Mouse (Mus musculus) midbrain, embryonic 14.5 days (tissue): ENCODE measurements at regions not wholly inside any gene's neighbourhood (a gene's known extent, or its start where the extent isn't known, plus 50 kb on each side); places are given as distances from the start of the nearest gene placed in this dataset.

Experiments used
- ATAC-seq: fragments of 200-750 bp; cut with Nextera tagmentation; 2 replicates; pipeline ENCODE4 v1.8.0; 2017; ENCODE audit warnings: moderate number of reproducible peaks, moderate library complexity; ENCODE audit not compliant: low FRiP score, low TSS enrichment
- DNase-seq: peaks from one replicate; pipeline ENCODE4 v3.0.0-alpha.2; 2015
- H3K27ac ChIP-seq: fragments of 300-500 bp; sonication (generic); replicated peaks from 2 replicates; pipeline ENCODE4 v1.5.1; 2014; ENCODE audit warnings: mild to moderate bottlenecking, low read depth, low read length, moderate library complexity
- H3K27me3 ChIP-seq: fragments of 300-500 bp; sonication (generic); 2 replicates; pipeline ENCODE4 v1.6.1; 2014; ENCODE audit warnings: low read length, control low read depth, mixed read lengths; ENCODE audit not compliant: control insufficient read depth, insufficient read depth
- H3K36me3 ChIP-seq: fragments of 300-500 bp; sonication (generic); 2 replicates; pipeline ENCODE4 v1.6.1; 2014; ENCODE audit warnings: low read length, control low read depth; ENCODE audit not compliant: control insufficient read depth, insufficient read depth
- H3K4me1 ChIP-seq: fragments of 300-500 bp; sonication (generic); 2 replicates; pipeline ENCODE4 v1.6.1; 2014; ENCODE audit warnings: mild to moderate bottlenecking, antibody characterized with exemption, low read length, control low read depth; ENCODE audit not compliant: control insufficient read depth, insufficient read depth
- H3K4me2 ChIP-seq: fragments of 300-500 bp; sonication (generic); 2 replicates; pipeline ENCODE4 v1.6.1; 2014; ENCODE audit warnings: mild to moderate bottlenecking, low read length, moderate library complexity
- H3K4me3 ChIP-seq: fragments of 300-500 bp; sonication (generic); replicated peaks from 2 replicates; pipeline ENCODE4 v1.5.1; 2014; ENCODE audit warnings: low read depth, low read length
- H3K9ac ChIP-seq: fragments of 300-500 bp; sonication (generic); replicated peaks from 2 replicates; pipeline ENCODE4 v1.6.1; 2014; ENCODE audit warnings: mild to moderate bottlenecking, low read length, moderate library complexity
- H3K9me3 ChIP-seq: fragments of 300-500 bp; sonication (generic); 2 replicates; pipeline ENCODE4 v1.6.1; 2016; ENCODE audit warnings: low read length, control low read depth, mixed read lengths; ENCODE audit not compliant: control insufficient read depth
- whole genome bisulfite sequencing: fragments of 180-500 bp; shearing (Covaris S2); extraction: QIAGEN DNeasy Blood & Tissue Kit; methylation state at CpG from one replicate; pipeline ENCODE4 v1.1.7; 2014; 5-methylcytosine and 5-hydroxymethylcytosine counted together

DNA sequence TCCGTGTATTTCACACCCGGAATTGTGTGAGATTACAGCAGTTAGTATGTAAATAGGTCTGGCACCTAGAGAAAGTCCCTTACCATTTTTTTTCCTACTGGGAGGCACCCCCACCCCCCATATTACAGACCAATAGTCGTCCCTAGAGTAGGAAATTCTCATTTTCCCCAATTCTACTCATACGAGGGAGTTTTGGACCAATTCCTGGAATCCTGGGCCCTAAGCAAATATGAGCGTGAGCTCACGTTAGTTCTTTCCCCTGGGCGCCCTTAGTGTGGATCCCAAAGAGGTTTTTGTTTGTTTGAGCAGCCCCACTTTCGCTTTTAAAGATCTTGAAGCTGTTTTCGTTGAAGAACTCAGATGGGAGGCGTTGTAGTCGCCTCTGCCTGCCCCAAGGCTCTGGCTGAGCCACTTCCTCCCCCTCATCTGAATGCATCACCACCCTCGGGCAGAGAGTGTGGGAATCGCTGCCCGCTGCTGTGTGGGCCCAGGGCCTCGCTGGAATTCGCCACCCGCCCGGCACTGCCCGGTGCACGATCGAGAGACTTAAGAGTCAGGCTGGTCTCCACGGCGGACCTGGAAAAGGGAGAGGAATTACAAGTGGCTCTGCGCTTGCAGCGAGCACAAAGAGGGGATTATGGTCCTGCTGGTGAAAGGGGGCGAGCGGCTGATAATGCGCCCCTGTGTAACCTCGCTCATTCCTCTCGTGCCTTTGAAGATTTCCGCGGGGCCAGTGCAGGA, 80.6 kb upstream of the Akt3 start:
- WGBS, result 2% methylated on average over 32 of the region's 32 CpGs
- peak; percentile 86 for DNase-seq
- H3K4me3 ChIP-seq, result peak overlapping the region; percentile 35
- peak overlapping the region; percentile 79 for H3K27ac ChIP-seq
- no peaks in the 10 kb centered on the region for H3K4me1 ChIP-seq
- no peaks in the 10 kb centered on the region for H3K27me3 ChIP-seq
- H3K9me3 ChIP-seq, result no peaks in the 10 kb centered on the region
- ATAC-seq, result peak; percentile 88
- H3K4me2 ChIP-seq, result peak overlapping the region; percentile 63
- H3K9ac ChIP-seq, result peak overlapping the region; percentile 52
- no peaks in the 10 kb centered on the region for H3K36me3 ChIP-seq

DNA sequence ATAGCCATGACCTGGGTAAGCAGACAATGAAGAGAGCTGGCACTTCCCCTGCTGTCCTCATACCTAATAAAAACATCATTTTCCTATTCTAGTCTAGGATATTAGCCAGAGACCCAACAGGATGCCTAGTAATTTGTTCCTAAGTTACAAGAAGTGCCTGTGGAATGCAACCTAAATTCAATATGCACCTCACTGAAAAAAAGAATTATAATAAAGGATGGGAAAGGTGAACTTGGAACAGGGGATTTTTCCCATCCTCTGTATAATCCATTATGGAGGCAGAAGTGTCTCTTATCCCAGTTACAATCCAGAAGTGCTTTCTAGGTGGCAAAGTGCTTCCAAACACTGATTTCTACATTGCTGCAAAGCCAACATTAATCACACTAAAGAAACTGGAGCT, 79.8 kb upstream of the Akt3 start:
- H3K4me2 ChIP-seq, result no peak overlapping the region
- no peak for ATAC-seq
- no peak overlapping the region for H3K9ac ChIP-seq
- H3K36me3 ChIP-seq, result no peaks in the 10 kb centered on the region
- H3K27me3 ChIP-seq, result no peaks in the 10 kb centered on the region
- peak overlapping the region; percentile 79; the same call in 1 of the 2 replicates for H3K27ac ChIP-seq
- H3K4me3 ChIP-seq, result no peak overlapping the region
- no peaks in the 10 kb centered on the region for H3K9me3 ChIP-seq
- H3K4me1 ChIP-seq, result no peaks in the 10 kb centered on the region
- DNase-seq, result no peak

DNA sequence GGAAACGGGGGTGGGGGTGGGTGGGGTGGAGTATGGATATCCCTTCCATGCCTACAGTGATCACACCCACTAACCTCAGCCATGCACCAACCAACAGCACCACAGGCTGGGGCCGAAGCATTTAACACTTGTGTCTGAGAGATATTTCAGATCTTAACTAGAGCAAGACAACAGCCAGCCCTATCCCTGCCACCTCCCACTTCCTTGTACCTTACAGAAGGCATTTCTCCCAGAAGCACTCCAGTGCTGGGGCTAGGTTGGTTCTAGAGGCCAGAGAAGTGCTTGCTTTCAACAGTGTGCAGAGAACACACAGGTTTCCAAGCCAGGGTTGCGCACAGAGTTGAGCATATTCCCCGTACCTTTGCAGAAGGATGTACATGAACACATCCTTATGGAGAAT, 79.1 kb upstream of the Akt3 start:
- DNase-seq, result no peak
- no peak overlapping the region for H3K4me2 ChIP-seq

DNA sequence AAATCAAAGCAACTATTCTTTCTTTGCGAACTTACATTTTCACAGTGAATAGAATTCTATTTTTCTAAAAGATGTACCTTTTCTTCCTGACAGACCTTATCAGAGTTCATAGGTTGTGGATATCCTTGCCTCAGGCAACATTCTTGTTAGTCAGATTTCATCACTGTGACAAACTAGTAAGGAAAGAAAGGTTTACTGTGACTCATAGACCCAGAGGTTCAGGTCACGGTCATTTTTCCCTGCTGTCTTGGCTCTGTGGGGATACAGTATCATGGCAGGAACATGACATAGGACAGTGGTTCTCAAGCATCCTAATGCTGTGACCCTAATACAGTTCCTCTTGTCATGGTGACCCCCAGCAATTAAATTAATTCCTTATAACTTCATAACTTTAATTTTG, 78.4 kb upstream of the Akt3 start:
- Histone ChIP-seq H3K4me1 (no peaks in the 10 kb centered on the region), H3K4me2 (no peak overlapping the region), H3K9ac (no peak overlapping the region), H3K9me3 (no peaks in the 10 kb centered on the region), H3K27ac (no peak overlapping the region), H3K36me3 (no peaks in the 10 kb centered on the region), H3K27me3 (no peaks in the 10 kb centered on the region), H3K4me3 (no peak overlapping the region)
- DNase-seq (no peak), ATAC-seq (no peak)
- 93% methylated on average over 2 of the region's 2 CpGs for WGBS

More for the DNA sequence above, 79.1 kb upstream of the Akt3 start:
- H3K9ac ChIP-seq, result no peak overlapping the region
- ATAC-seq, result no peak
- H3K4me3 ChIP-seq, result no peak overlapping the region
- no peaks in the 10 kb centered on the region for H3K9me3 ChIP-seq
- 87% methylated on average over 4 of the region's 4 CpGs for WGBS
- H3K36me3 ChIP-seq, result no peaks in the 10 kb centered on the region
- H3K4me1 ChIP-seq, result no peaks in the 10 kb centered on the region
- H3K27me3 ChIP-seq, result no peaks in the 10 kb centered on the region
- no peak overlapping the region for H3K27ac ChIP-seq

DNA sequence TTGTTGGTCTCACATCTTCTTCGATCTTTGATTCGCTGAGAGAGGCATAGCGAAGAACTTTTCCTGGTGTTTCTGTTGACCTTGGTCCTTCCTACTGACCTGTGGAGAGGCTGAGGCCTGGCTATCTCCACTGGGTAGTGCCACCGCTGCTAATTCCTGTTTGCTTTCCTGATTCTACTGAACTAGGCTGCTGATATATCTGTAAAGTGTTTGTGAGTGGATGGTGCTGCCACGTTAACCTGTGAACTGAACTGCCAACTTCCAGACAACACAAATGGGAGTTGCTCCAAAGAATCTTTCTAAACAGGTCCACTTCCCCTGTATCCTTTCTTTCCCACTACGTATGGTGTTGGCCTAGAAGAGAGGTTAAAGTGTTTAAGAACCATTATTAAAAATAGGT, 78.0 kb upstream of the Akt3 start:
- Histone ChIP-seq H3K9me3 (no peaks in the 10 kb centered on the region), H3K27me3 (no peaks in the 10 kb centered on the region), H3K4me1 (no peaks in the 10 kb centered on the region), H3K4me3 (no peak overlapping the region), H3K4me2 (no peak overlapping the region), H3K9ac (no peak overlapping the region), H3K27ac (no peak overlapping the region), H3K36me3 (no peaks in the 10 kb centered on the region)
- no peak for ATAC-seq
- DNase-seq, result no peak
- WGBS, result 92% methylated on average over 6 of the region's 6 CpGs

DNA sequence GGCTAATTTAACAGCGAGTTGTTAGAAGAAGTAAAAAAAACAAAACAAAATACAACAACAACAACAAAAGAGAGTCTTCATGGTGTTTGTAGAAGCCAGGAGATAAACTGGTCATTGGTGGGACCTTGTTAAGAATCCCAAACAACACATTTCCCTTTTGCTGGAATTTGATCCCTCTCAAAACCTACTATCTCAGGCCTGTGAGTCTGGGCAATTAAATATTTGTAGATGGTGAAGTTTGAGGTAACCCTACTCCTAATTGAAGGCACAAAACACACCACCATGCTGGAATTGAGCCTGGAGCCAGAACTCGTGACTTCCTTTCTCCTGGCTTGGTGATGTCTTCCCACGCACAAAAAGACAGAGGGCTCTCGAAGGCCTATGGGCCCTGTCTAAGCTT, 65.4 kb upstream of the Akt3 start:
- DNase-seq, result no peak
- 33% methylated on average over 4 of the region's 4 CpGs for WGBS
- Histone ChIP-seq H3K4me3 (no peak overlapping the region), H3K36me3 (no peaks in the 10 kb centered on the region), H3K9ac (no peak overlapping the region), H3K4me1 (no peaks in the 10 kb centered on the region), H3K27me3 (no peaks in the 10 kb centered on the region), H3K4me2 (peak overlapping the region; percentile 78), H3K9me3 (no peaks in the 10 kb centered on the region; the same call in 1 of the 2 replicates), H3K27ac (peak overlapping the region; percentile 65)
- no peak for ATAC-seq

DNA sequence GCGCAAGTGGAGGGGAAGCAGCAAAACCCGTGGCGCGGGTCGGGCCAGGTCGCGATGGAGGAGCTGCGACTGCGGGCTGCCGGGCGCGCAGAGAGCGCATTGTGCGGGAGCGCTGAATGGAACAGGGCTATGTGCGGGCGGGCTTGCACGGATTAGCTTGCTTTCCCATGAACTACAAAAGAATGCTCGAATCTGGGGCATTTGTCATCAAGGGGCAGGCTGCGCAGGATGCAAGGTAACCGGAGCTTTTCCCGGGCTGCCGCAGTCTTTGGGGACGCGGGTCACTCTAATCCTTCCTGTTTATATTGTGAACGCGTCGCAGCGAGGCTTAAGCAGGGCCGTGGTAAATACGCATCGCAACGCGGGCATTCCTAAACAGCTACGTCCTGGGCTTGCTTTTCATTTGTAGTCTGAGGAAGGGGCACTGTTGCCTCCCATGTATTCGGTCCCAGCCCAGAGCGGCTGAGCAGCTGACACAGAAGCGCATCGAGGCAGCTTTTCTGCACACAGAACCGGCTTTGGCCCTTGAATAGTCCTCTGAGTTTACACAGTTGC, 64.8 kb upstream of the Akt3 start:
- H3K27ac ChIP-seq, result peak overlapping the region; percentile 65
- DNase-seq (peak; percentile 82), ATAC-seq (peak; percentile 85)
- peak overlapping the region; percentile 46 for H3K4me3 ChIP-seq
- peak overlapping the region; percentile 51 for H3K9ac ChIP-seq
- peak overlapping the region; percentile 78 for H3K4me2 ChIP-seq
- H3K36me3 ChIP-seq, result no peaks in the 10 kb centered on the region
- no peaks in the 10 kb centered on the region; the same call in 1 of the 2 replicates for H3K9me3 ChIP-seq
- no peaks in the 10 kb centered on the region for H3K4me1 ChIP-seq
- WGBS, result under 1% methylated on average over 40 of the region's 40 CpGs
- H3K27me3 ChIP-seq, result no peaks in the 10 kb centered on the region

DNA sequence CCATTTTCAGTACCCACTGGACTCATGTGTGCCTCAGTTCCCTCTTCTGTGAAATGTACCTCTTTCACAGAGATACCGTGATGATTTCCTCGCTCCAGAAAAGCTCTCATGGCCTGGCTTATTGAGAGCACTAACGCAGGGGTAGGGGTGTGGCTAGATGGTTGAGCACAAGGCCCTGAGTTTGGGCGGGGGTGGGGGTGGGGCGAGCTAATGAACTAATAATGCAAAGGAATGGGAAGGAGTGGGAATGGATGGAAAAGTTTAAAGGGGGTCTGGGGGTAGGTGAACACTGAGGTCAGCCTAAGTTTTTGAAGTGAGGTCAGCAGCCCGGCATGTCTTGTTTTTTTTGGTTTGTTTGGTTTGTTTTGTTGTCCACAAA, 64.3 kb upstream of the Akt3 start:
- peak; percentile 36 for DNase-seq

More for the DNA sequence above, 64.3 kb upstream of the Akt3 start:
- Histone ChIP-seq H3K4me3 (peak overlapping the region; percentile 46), H3K9ac (peak overlapping the region; percentile 51), H3K27me3 (no peaks in the 10 kb centered on the region), H3K4me2 (peak overlapping the region; percentile 78), H3K9me3 (no peaks in the 10 kb centered on the region; the same call in 1 of the 2 replicates), H3K36me3 (no peaks in the 10 kb centered on the region), H3K27ac (peak overlapping the region; percentile 65), H3K4me1 (no peaks in the 10 kb centered on the region)
- ATAC-seq, result peak; percentile 62
- 2% methylated on average over 6 of the region's 6 CpGs for WGBS
